Mouse (Mus musculus): ENCODE measurements around the gene Sprr2h. TPM values are rescaled to one million over a fixed set of nuclear protein-coding genes. Genes with fewer than 3 reads are reported as not detected.

Gene Sprr2h
- not detected for polyA plus RNA-seq (2014; fragmentation: Illumina TruSeq; extraction: RNeasy Lipid Tissue Mini Kit (QIAGEN cat#74804); ENCODE audit: low read depth, low replicate concordance)

DNA sequence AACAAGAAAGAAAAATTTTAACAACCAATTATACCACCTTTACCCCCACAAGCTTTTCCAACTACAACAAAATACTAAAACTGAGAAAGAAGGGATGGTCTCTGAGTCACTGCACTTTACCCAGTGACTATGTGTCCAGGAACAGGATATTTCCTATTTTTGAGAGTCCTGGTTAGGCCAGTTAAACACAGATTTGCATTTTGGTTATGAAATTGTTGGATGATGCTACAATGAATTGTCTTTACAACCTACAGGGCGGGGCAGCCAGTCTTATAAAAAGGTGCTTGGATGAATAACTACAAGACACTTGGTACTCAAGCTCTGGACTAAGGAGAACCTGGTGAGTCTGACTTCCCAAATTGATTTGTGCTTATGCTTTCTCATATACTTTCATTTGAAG, at the start of gene Sprr2h:
Gene Sprr2h (plus strand): TSS at position 301 of the 400 bp plus-strand sequence.

DNA sequence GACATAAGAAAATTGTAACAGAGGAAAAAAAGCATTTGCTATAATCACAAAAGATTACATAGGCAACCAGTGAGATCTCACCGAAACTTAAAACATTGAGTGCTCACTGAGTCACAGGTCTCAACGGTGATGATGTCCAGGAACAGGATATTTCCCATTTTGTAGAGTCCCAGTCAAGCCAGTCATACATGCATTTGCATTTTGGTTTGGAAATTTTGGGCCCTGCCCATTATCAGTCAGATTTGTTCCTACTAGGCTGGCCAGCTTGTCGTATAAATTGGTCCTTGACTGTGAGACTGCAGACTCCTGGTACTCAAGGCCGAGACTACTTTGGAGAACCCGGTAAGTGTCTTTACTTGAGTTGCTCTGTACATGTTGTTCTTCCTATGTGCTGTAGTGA, 46.6 kb upstream of the Sprr2h start, which contains the start of gene Sprr2d:
Gene Sprr2d (plus strand): TSS at position 301 of the 400 bp plus-strand sequence.

DNA sequence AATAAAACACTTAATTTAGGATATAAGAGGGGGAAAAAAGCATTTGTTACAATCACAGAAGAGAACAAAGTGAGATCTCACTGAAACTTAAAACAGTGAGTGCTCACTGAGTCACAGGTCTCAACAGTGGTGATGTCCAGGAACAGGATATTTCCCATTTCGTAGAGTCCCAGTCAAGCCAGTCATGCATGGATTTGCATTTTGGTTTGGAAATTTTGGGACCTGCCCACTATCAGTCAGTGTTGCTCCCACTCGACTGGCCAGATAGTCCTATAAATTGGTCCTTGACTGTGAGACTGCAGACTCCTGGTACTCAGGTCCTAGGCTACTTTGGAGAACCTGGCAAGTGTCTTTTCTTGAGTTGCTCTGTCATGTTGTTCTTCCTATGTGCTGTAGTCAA, 33.6 kb upstream of the Sprr2h start, which contains the start of gene Sprr2e:
Gene Sprr2e (plus strand): TSS at position 301 of the 400 bp plus-strand sequence.

GRCm38 (mm10) chr3:92364887-92365286, 20.6 kb upstream of the Sprr2h start, which contains the start of gene Sprr2f:
TSS of gene Sprr2f (plus strand) at chr3:92365187.

DNA sequence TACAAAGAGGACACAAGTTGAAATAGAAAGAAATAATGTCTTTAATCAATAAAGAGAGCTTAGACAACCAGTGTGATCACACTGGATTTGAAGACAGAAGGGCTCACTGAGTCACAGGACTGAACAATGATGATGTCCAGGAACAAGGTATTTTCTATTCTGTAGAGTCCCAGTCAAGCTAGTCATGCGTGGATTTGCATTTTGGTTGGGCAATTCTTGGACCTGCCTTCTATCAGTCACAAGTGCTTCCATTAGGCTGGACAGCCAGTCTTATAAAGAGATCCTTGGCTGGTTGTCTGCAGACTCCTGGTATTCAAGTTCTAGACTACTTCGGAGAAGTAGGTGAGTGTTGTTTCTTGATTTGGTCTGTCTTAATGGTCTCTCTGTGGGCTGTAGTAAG, 22.2 kb downstream of the Sprr2h start, which contains the start of gene Sprr2i:
Gene Sprr2i (plus strand): TSS at position 301 of the 400 bp plus-strand sequence.

GRCm38 (mm10) chr3:92417782-92418181, 32.3 kb downstream of the Sprr2h start, which contains the start of gene Sprr2j-ps:
TSS of gene Sprr2j-ps (plus strand) at chr3:92418082.

GRCm38 (mm10) chr3:92429323-92429722, 43.8 kb downstream of the Sprr2h start, which contains the start of gene Gm9774:
TSS of gene Gm9774 (minus strand) at chr3:92429423.

DNA sequence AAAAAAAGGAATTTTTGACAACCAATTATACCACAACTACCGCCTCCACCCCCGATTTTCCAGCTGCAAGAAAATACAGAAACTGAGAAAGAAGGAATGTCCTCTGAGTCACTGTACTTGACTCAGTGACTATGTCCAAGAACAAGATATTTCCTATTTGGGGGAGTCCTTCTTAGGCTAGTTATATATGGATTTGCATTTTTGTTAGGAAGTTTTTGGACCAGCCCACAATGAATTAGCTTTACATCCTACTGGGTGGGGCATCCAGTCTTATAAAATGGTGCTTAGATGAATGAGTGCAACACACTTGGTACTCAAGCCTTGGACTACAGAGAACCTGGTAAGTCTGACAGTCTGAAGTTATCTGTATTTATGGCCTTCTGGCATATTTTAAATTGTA, 46.8 kb downstream of the Sprr2h start, which contains the start of gene Sprr2k:
Gene Sprr2k (plus strand): TSS at position 301 of the 400 bp plus-strand sequence.

Other genes starting within 250 kb of the Sprr2h start
- not detected for gene Lelp1, start 242.9 kb upstream of the Sprr2h start, polyA plus RNA-seq (2014; fragmentation: Illumina TruSeq; extraction: RNeasy Lipid Tissue Mini Kit (QIAGEN cat#74804); ENCODE audit: low read depth, low replicate concordance)
- not detected for gene Sprr2a1, start 169.9 kb upstream of the Sprr2h start, polyA plus RNA-seq (2014; fragmentation: Illumina TruSeq; extraction: RNeasy Lipid Tissue Mini Kit (QIAGEN cat#74804); ENCODE audit: low read depth, low replicate concordance)
- 2.5 TPM for gene Sprr2a2, start 169.8 kb upstream of the Sprr2h start, polyA plus RNA-seq (2014; fragmentation: Illumina TruSeq; extraction: RNeasy Lipid Tissue Mini Kit (QIAGEN cat#74804); ENCODE audit: low read depth, low replicate concordance)
- gene Sprr2a3, start 100.3 kb upstream of the Sprr2h start, polyA plus RNA-seq (2014; fragmentation: Illumina TruSeq; extraction: RNeasy Lipid Tissue Mini Kit (QIAGEN cat#74804); ENCODE audit: low read depth, low replicate concordance) = not detected
- gene Sprr2b, start 69.1 kb upstream of the Sprr2h start, polyA plus RNA-seq (2014; fragmentation: Illumina TruSeq; extraction: RNeasy Lipid Tissue Mini Kit (QIAGEN cat#74804); ENCODE audit: low read depth, low replicate concordance) = not detected
- not detected for gene Sprr2d, start 46.5 kb upstream of the Sprr2h start, polyA plus RNA-seq (2014; fragmentation: Illumina TruSeq; extraction: RNeasy Lipid Tissue Mini Kit (QIAGEN cat#74804); ENCODE audit: low read depth, low replicate concordance)
- gene Sprr2e, start 33.5 kb upstream of the Sprr2h start, polyA plus RNA-seq (2014; fragmentation: Illumina TruSeq; extraction: RNeasy Lipid Tissue Mini Kit (QIAGEN cat#74804); ENCODE audit: low read depth, low replicate concordance) = not detected
- gene Sprr2f, start 20.5 kb upstream of the Sprr2h start, polyA plus RNA-seq (2014; fragmentation: Illumina TruSeq; extraction: RNeasy Lipid Tissue Mini Kit (QIAGEN cat#74804); ENCODE audit: low read depth, low replicate concordance) = not detected
- not detected for gene Sprr2i, start 22.3 kb downstream of the Sprr2h start, polyA plus RNA-seq (2014; fragmentation: Illumina TruSeq; extraction: RNeasy Lipid Tissue Mini Kit (QIAGEN cat#74804); ENCODE audit: low read depth, low replicate concordance)
- gene Sprr2j-ps, start 32.4 kb downstream of the Sprr2h start, polyA plus RNA-seq (2014; fragmentation: Illumina TruSeq; extraction: RNeasy Lipid Tissue Mini Kit (QIAGEN cat#74804); ENCODE audit: low read depth, low replicate concordance) = not detected
- 4.6 TPM for gene Gm9774, start 43.7 kb downstream of the Sprr2h start, polyA plus RNA-seq (2014; fragmentation: Illumina TruSeq; extraction: RNeasy Lipid Tissue Mini Kit (QIAGEN cat#74804); ENCODE audit: low read depth, low replicate concordance)
- gene Sprr2k, start 46.9 kb downstream of the Sprr2h start, polyA plus RNA-seq (2014; fragmentation: Illumina TruSeq; extraction: RNeasy Lipid Tissue Mini Kit (QIAGEN cat#74804); ENCODE audit: low read depth, low replicate concordance) = not detected
- not detected for gene Sprr1b, start 53.1 kb downstream of the Sprr2h start, polyA plus RNA-seq (2014; fragmentation: Illumina TruSeq; extraction: RNeasy Lipid Tissue Mini Kit (QIAGEN cat#74804); ENCODE audit: low read depth, low replicate concordance)
- gene Sprr3, start 73.0 kb downstream of the Sprr2h start, polyA plus RNA-seq (2014; fragmentation: Illumina TruSeq; extraction: RNeasy Lipid Tissue Mini Kit (QIAGEN cat#74804); ENCODE audit: low read depth, low replicate concordance) = not detected
- gene Sprr1a, start 100.2 kb downstream of the Sprr2h start, polyA plus RNA-seq (2014; fragmentation: Illumina TruSeq; extraction: RNeasy Lipid Tissue Mini Kit (QIAGEN cat#74804); ENCODE audit: low read depth, low replicate concordance) = not detected
- gene Sprr4, start 114.8 kb downstream of the Sprr2h start, polyA plus RNA-seq (2014; fragmentation: Illumina TruSeq; extraction: RNeasy Lipid Tissue Mini Kit (QIAGEN cat#74804); ENCODE audit: low read depth, low replicate concordance) = not detected
- not detected for gene 2310046K23Rik, start 148.8 kb downstream of the Sprr2h start, polyA plus RNA-seq (2014; fragmentation: Illumina TruSeq; extraction: RNeasy Lipid Tissue Mini Kit (QIAGEN cat#74804); ENCODE audit: low read depth, low replicate concordance)
- not detected for gene Ivl, start 188.1 kb downstream of the Sprr2h start, polyA plus RNA-seq (2014; fragmentation: Illumina TruSeq; extraction: RNeasy Lipid Tissue Mini Kit (QIAGEN cat#74804); ENCODE audit: low read depth, low replicate concordance)
- gene Smcp, start 203.3 kb downstream of the Sprr2h start, polyA plus RNA-seq (2014; fragmentation: Illumina TruSeq; extraction: RNeasy Lipid Tissue Mini Kit (QIAGEN cat#74804); ENCODE audit: low read depth, low replicate concordance) = not detected
- not detected for gene 2210017I01Rik, start 221.8 kb downstream of the Sprr2h start, polyA plus RNA-seq (2014; fragmentation: Illumina TruSeq; extraction: RNeasy Lipid Tissue Mini Kit (QIAGEN cat#74804); ENCODE audit: low read depth, low replicate concordance)
- gene Lce6a, start 236.0 kb downstream of the Sprr2h start, polyA plus RNA-seq (2014; fragmentation: Illumina TruSeq; extraction: RNeasy Lipid Tissue Mini Kit (QIAGEN cat#74804); ENCODE audit: low read depth, low replicate concordance) = not detected

All from heart, adult 10 weeks (tissue).